Mouse (Mus musculus) liver, postnatal 0 days (tissue): ENCODE data around the gene Prpf6. TPM values are rescaled to one million over a fixed set of nuclear protein-coding genes. Genes with fewer than 3 reads are reported as not detected.

Source experiments
- ATAC-seq: fragments of 200-750 bp; cut with Nextera tagmentation; 2 replicates; pipeline ENCODE4 v1.8.0; 2017; ENCODE audit warnings: mild to moderate bottlenecking, moderate library complexity
- DNase-seq: peaks from one replicate; pipeline ENCODE4 v3.0.0-alpha.2; 2016
- H3K27ac ChIP-seq: fragments of 300-500 bp; sonication (generic); 2 replicates; pipeline ENCODE4 v1.5.1; 2014; ENCODE audit warnings: antibody characterized with exemption, moderate library complexity, mild to moderate bottlenecking, low read depth
- H3K27me3 ChIP-seq: fragments of 300-500 bp; sonication (generic); 2 replicates; pipeline ENCODE4 v1.6.1; 2014; ENCODE audit warnings: low read length, control low read depth, mixed read lengths; ENCODE audit not compliant: insufficient read depth
- H3K36me3 ChIP-seq: fragments of 300-500 bp; sonication (generic); replicated peaks from 2 replicates; pipeline ENCODE4 v1.6.1; 2014; ENCODE audit warnings: mild to moderate bottlenecking, control low read depth, low read length, moderate library complexity, mixed read lengths; ENCODE audit not compliant: insufficient read depth
- H3K4me1 ChIP-seq: fragments of 300-500 bp; sonication (generic); 2 replicates; pipeline ENCODE4 v1.6.1; 2014; ENCODE audit warnings: antibody characterized with exemption, mild to moderate bottlenecking, control low read depth; ENCODE audit not compliant: insufficient read depth
- H3K4me2 ChIP-seq: fragments of 300-500 bp; sonication (generic); 2 replicates; pipeline ENCODE4 v1.6.1; 2014; ENCODE audit warnings: low read depth, mild to moderate bottlenecking, low read length, moderate library complexity, mixed read lengths
- H3K4me3 ChIP-seq: fragments of 300-500 bp; sonication (generic); 2 replicates; pipeline ENCODE4 v1.5.1; 2014; ENCODE audit warnings: low read depth, low read length
- H3K9ac ChIP-seq: fragments of 300-500 bp; sonication (generic); replicated peaks from 2 replicates; pipeline ENCODE4 v1.6.1; 2014; ENCODE audit warnings: mild to moderate bottlenecking, moderate library complexity
- H3K9me3 ChIP-seq: fragments of 300-500 bp; sonication (generic); 2 replicates; pipeline ENCODE4 v1.6.1; 2016; ENCODE audit warnings: mild to moderate bottlenecking, control low read depth, low read length, mixed read lengths
- CTCF ChIP-seq: sonication (generic); IDR thresholded peaks from 2 replicates; pipeline ENCODE4 v1.5.1; 2016; ENCODE audit warnings: antibody characterized with exemption, low read depth
- EP300 ChIP-seq: IDR thresholded peaks from 2 replicates; pipeline ENCODE4 v1.6.1; 2016; ENCODE audit warnings: antibody characterized with exemption, low read depth, mild to moderate bottlenecking
- WGBS: fragments of 180-500 bp; shearing (Covaris S2); extraction: QIAGEN DNeasy Blood & Tissue Kit; methylation state at CpG from one replicate; pipeline ENCODE4 v1.1.7; 2014; ENCODE audit not compliant: insufficient replicate concordance; 5-methylcytosine and 5-hydroxymethylcytosine counted together
- microRNA-seq: library from miRNA; unstranded; fragments of <30 nt; microRNA quantifications from one replicate; pipeline ENCODE4, GENCODE M21; 2016
- polyA plus RNA-seq: library from polyadenylated mRNA; unstranded; fragments of >200 nt; fragmentation: Nextera tagmentation; extraction: Ambion mirVana; gene quantifications from 2 replicates; pipeline ENCODE4 v1.2.1, GENCODE M21; 2015

The Prpf6 gene
- polyA plus RNA-seq, 1 experiment from 2014 or later: 17.5 TPM

GRCm38 (mm10) chr2:181693339-181694280, 101.9 kb downstream of the Prpf6 start, which contains the start of gene Rgs19:
Rgs19 (minus strand) TSS chr2:181693977.
- WGBS: under 1% methylated on average over 65 of the region's 75 CpGs
- no peaks in the 10 kb centered on the region for H3K9me3 ChIP-seq
- peak within 1 kb of the TSS; percentile 70 for H3K9ac ChIP-seq
- H3K4me2 ChIP-seq: peak within 1 kb of the TSS; percentile 91
- peak within 1 kb of the TSS; percentile 78 for H3K27ac ChIP-seq
- DNase-seq (peak; percentile 78), ATAC-seq (peak; percentile 75)
- peaks cover 9% of the 10 kb centered on the region; the same call in 1 of the 2 replicates for H3K4me1 ChIP-seq
- no peaks in the 10 kb centered on the region for H3K27me3 ChIP-seq
- no peaks in the 10 kb centered on the region for H3K36me3 ChIP-seq
- TF ChIP-seq CTCF: no peak
- no peak for TF ChIP-seq EP300
- H3K4me3 ChIP-seq: peak within 1 kb of the TSS; percentile 58

GRCm38 (mm10) chr2:181694581-181694980, 102.9 kb downstream of the Prpf6 start:
- Histone ChIP-seq H3K36me3 (no peaks in the 10 kb centered on the region), H3K27me3 (no peaks in the 10 kb centered on the region), H3K9me3 (no peaks in the 10 kb centered on the region), H3K4me3 (no peak overlapping the region), H3K4me2 (no peak overlapping the region), H3K9ac (no peak overlapping the region), H3K27ac (no peak overlapping the region), H3K4me1 (peaks cover 9% of the 10 kb centered on the region; the same call in 1 of the 2 replicates)
- 69% methylated on average over 3 of the region's 3 CpGs for WGBS
- no peak for TF ChIP-seq CTCF
- no peak for TF ChIP-seq EP300
- DNase-seq: no peak
- ATAC-seq: no peak

- no peaks in the 10 kb centered on the region for H3K27me3 ChIP-seq
- H3K9me3 ChIP-seq: no peaks in the 10 kb centered on the region
- H3K4me1 ChIP-seq: peaks cover 9% of the 10 kb centered on the region; the same call in 1 of the 2 replicates
- H3K27ac ChIP-seq: no peak overlapping the region
- no peak for DNase-seq
- no peak overlapping the region for H3K4me3 ChIP-seq
- no peaks in the 10 kb centered on the region for H3K36me3 ChIP-seq
- TF ChIP-seq CTCF (no peak), EP300 (no peak)
- H3K9ac ChIP-seq: no peak overlapping the region
- no peak overlapping the region for H3K4me2 ChIP-seq
- ATAC-seq: no peak
- 82% methylated on average over 1 of the region's 1 CpGs for WGBS
These were observed 104.1 kb downstream of the Prpf6 start for GRCm38 (mm10) chr2:181695776-181696175.

- ATAC-seq: no peak
- Histone ChIP-seq H3K27ac (no peak overlapping the region), H3K36me3 (no peaks in the 10 kb centered on the region), H3K9me3 (no peaks in the 10 kb centered on the region), H3K9ac (no peak overlapping the region), H3K4me2 (no peak overlapping the region), H3K4me1 (peaks cover 8% of the 10 kb centered on the region; the same call in 1 of the 2 replicates), H3K4me3 (no peak overlapping the region), H3K27me3 (no peaks in the 10 kb centered on the region)
- TF ChIP-seq CTCF: no peak
- no peak for TF ChIP-seq EP300
- WGBS: 79% methylated on average over 33 of the region's 33 CpGs
- DNase-seq: no peak
These were observed 105.2 kb downstream of the Prpf6 start for GRCm38 (mm10) chr2:181696801-181697420.

GRCm38 (mm10) chr2:181698241-181698640, 106.6 kb downstream of the Prpf6 start, which contains the start of gene Lkaaear1:
Lkaaear1 (minus strand) TSS chr2:181698442.
- Histone ChIP-seq H3K27ac (no peak within 1 kb of the TSS), H3K4me2 (no peak within 1 kb of the TSS), H3K36me3 (no peaks in the 10 kb centered on the region), H3K27me3 (no peaks in the 10 kb centered on the region), H3K9ac (no peak within 1 kb of the TSS), H3K4me1 (peaks cover 2% of the 10 kb centered on the region; the same call in 1 of the 2 replicates), H3K4me3 (no peak within 1 kb of the TSS), H3K9me3 (no peaks in the 10 kb centered on the region)
- 51% methylated on average over 5 of the region's 5 CpGs for WGBS
- DNase-seq: no peak
- TF ChIP-seq EP300: no peak
- ATAC-seq: no peak

Small RNAs within 50 kb of the gene (microRNA-seq; reads per million reads assigned to microRNA genes)
- not detected for gene Mir7006

Other genes with a start within 250 kb of the Prpf6 start
- gene Zgpat, start 226.9 kb upstream of the Prpf6 start, polyA plus RNA-seq: 7.7 and 9.4 TPM in 2 replicates
- gene Arfrp1, start 226.5 kb upstream of the Prpf6 start, polyA plus RNA-seq: 17.9 and 19.4 TPM in 2 replicates
- gene Lime1, start 211.8 kb upstream of the Prpf6 start, polyA plus RNA-seq: 3.7 and 4.0 TPM in 2 replicates
- 3.0 and 3.5 TPM in 2 replicates for gene Zbtb46, start 132.4 kb upstream of the Prpf6 start, polyA plus RNA-seq
- 0.06 and 0.08 TPM in 2 replicates for gene Abhd16b, start 98.7 kb upstream of the Prpf6 start, polyA plus RNA-seq
- 51.8 and 52.5 TPM in 2 replicates for gene Tpd52l2, start 94.7 kb upstream of the Prpf6 start, polyA plus RNA-seq
- gene Dnajc5, start 71.4 kb upstream of the Prpf6 start, polyA plus RNA-seq: 20.5 and 24.7 TPM in 2 replicates
- 20.3 and 22.8 TPM in 2 replicates for gene Uckl1, start 7.0 kb upstream of the Prpf6 start, polyA plus RNA-seq
- 8.9 and 10.5 TPM in 2 replicates for gene Zfp512b, start 935 bp downstream of the Prpf6 start, polyA plus RNA-seq
- gene Samd10, start 7.3 kb downstream of the Prpf6 start, polyA plus RNA-seq: 2.1 and 2.3 TPM in 2 replicates
- not detected in 2 replicates for gene Gm29797, start 65.2 kb downstream of the Prpf6 start, polyA plus RNA-seq
- gene Sox18, start 79.8 kb downstream of the Prpf6 start, polyA plus RNA-seq: 11.4 and 12.2 TPM in 2 replicates
- 3.8 and 4.4 TPM in 2 replicates for gene Tcea2, start 88.4 kb downstream of the Prpf6 start, polyA plus RNA-seq
- gene Rgs19, start 102.1 kb downstream of the Prpf6 start, polyA plus RNA-seq: 18.6 and 20.5 TPM in 2 replicates
- gene Lkaaear1, start 106.6 kb downstream of the Prpf6 start, polyA plus RNA-seq: not detected in 2 replicates
- gene Oprl1, start 123.1 kb downstream of the Prpf6 start, polyA plus RNA-seq: 0.07 and 0.17 TPM in 2 replicates
- gene Myt1, start 171.5 kb downstream of the Prpf6 start, polyA plus RNA-seq: not detected in 2 replicates
- 10.5 and 11.1 TPM in 2 replicates for gene Pcmtd2, start 246.0 kb downstream of the Prpf6 start, polyA plus RNA-seq